In genomic region chr13:46911018-46911419, GRCm38 (mm10) we compare ENCODE assay signal across 9 mouse cellular contexts. TPM values are rescaled to one million over a fixed set of nuclear protein-coding genes. Genes with fewer than 3 reads are reported as not detected.
DNase-seq lines count a peak whose midpoint lies in the region; ATAC-seq lines count a peak whose summit lies in the region.
"Had no signal": no experiment of that assay in that cellular context is flagged by ENCODE, and none has a peak within 500 bp of the region (broad histone marks: within the 10 kb centered on the region; RNA-seq: fewer than 3 reads in every experiment).

No protein-coding gene starts in this region.

- DNase-seq in kidney, postnatal 4 days: peak; percentile 29 to 39
- DNase-seq in kidney, adult 8-10 months: no peak
- peak; percentile 65 for DNase-seq in adrenal gland, postnatal 10 days
- peak; percentile 60 for DNase-seq in cerebellum, adult 9-11 months
- no peak for DNase-seq in liver, embryonic 11.5 days (ENCODE audit: low spot score)
- no peak for DNase-seq in kidney, postnatal 10 days
- no peak for DNase-seq in lung, adult 18-20 months
- DNase-seq: left cerebral cortex, postnatal 4 days had no signal

- ATAC-seq in hindbrain, embryonic 15.5 days (ENCODE audit: low FRiP score, low read depth): peak; percentile 59; the same call in 1 of the 2 replicates
- no peak for ATAC-seq in liver, embryonic 11.5 days (replicated peaks; ENCODE audit: low FRiP score)

- H3K27me3 ChIP-seq in hindbrain, embryonic 15.5 days: no peaks in the 10 kb centered on the region
- H3K27me3 ChIP-seq in liver, embryonic 11.5 days (replicated peaks; ENCODE audit: control insufficient read depth, insufficient read depth, low read length): no peaks in the 10 kb centered on the region

- H3K36me3 ChIP-seq in hindbrain, embryonic 15.5 days: no peaks in the 10 kb centered on the region
- H3K36me3 ChIP-seq in liver, embryonic 11.5 days (ENCODE audit: control insufficient read depth, insufficient read depth, low read length): no peaks in the 10 kb centered on the region

- no peak overlapping the region; the same call in 1 of the 2 replicates for H3K4me2 ChIP-seq in hindbrain, embryonic 15.5 days
- H3K4me2 ChIP-seq in liver, embryonic 11.5 days: no peak overlapping the region

- no peak overlapping the region for H3K9ac ChIP-seq in hindbrain, embryonic 15.5 days
- no peak overlapping the region for H3K9ac ChIP-seq in liver, embryonic 11.5 days (ENCODE audit: low read depth, low read length)

- H3K27ac ChIP-seq in hindbrain, embryonic 15.5 days (replicated peaks): no peak overlapping the region
- H3K27ac ChIP-seq in liver, embryonic 11.5 days (ENCODE audit: low read depth, low read length): no peak overlapping the region

- WGBS in hindbrain, embryonic 15.5 days: 30% methylated on average over 11 of the region's 11 CpGs
- WGBS in liver, embryonic 11.5 days: 67% methylated on average over 11 of the region's 11 CpGs

- no peaks in the 10 kb centered on the region for H3K9me3 ChIP-seq in hindbrain, embryonic 15.5 days
- no peaks in the 10 kb centered on the region for H3K9me3 ChIP-seq in liver, embryonic 11.5 days (ENCODE audit: control insufficient read depth, low read length)

- peaks cover 34% of the 10 kb centered on the region for H3K4me1 ChIP-seq in hindbrain, embryonic 15.5 days (replicated peaks)
- H3K4me1 ChIP-seq in liver, embryonic 11.5 days (replicated peaks; ENCODE audit: control insufficient read depth, insufficient read depth, low read length): no peaks in the 10 kb centered on the region; the same call in 1 of the 2 replicates

- no peak overlapping the region for H3K4me3 ChIP-seq in hindbrain, embryonic 15.5 days
- no peak overlapping the region for H3K4me3 ChIP-seq in liver, embryonic 11.5 days (ENCODE audit: low read depth, low read length)

RNA-seq across cellular contexts. Expression of gene Kif13a, which starts 18.6 kb away (rescaled TPM):
- total RNA-seq in adrenal gland, postnatal 10 days (2021): 10 to 100 TPM; 29.3 to 38.6 TPM
- 13.0 and 16.9 TPM in 2 replicates for polyA plus RNA-seq in hindbrain, embryonic 15.5 days (2015; fragmentation: Nextera tagmentation; extraction: Ambion mirVana)
- 9.3 and 13.8 TPM in 2 replicates for polyA plus RNA-seq in liver, embryonic 11.5 days (2014; fragmentation: Nextera tagmentation; extraction: Ambion mirVana)

Comparison
In these comparisons a context has a peak if more than half of its experiments do, and no peak if none do; other contexts are left out.
1. DNase-seq: peak in kidney, postnatal 4 days (2 of 2), adrenal gland, postnatal 10 days (single experiment) and cerebellum, adult 9-11 months (single experiment); none in kidney, adult 8-10 months (0 of 2), liver, embryonic 11.5 days (single experiment), kidney, postnatal 10 days (single experiment) and lung, adult 18-20 months (0 of 2).